8 mouse cellular contexts compared by ENCODE assay signal in genomic region chr4:45308046-45308445, GRCm38 (mm10). TPM values are rescaled to one million over a fixed set of nuclear protein-coding genes. Genes with fewer than 3 reads are reported as not detected.
DNase-seq lines count a peak whose midpoint lies in the region; ATAC-seq and TF ChIP-seq lines count a peak whose summit lies in the region.

No protein-coding gene starts in this region.

- H3K9ac ChIP-seq in hindbrain, postnatal 0 days (replicated peaks; ENCODE audit: low read length): no peak overlapping the region
- H3K9ac ChIP-seq in heart, embryonic 12.5 days: no peak overlapping the region

- no peaks in the 10 kb centered on the region for H3K9me3 ChIP-seq in hindbrain, postnatal 0 days (ENCODE audit: low read length)
- no peaks in the 10 kb centered on the region; the same call in 1 of the 2 replicates for H3K9me3 ChIP-seq in heart, embryonic 12.5 days (replicated peaks)

- H3K4me2 ChIP-seq in hindbrain, postnatal 0 days (ENCODE audit: low read depth, low read length): no peak overlapping the region
- H3K4me2 ChIP-seq in heart, embryonic 12.5 days: no peak overlapping the region

- H3K27me3 ChIP-seq in thymus, adult 2 months (ENCODE audit: control insufficient read depth, insufficient read depth, low read length): no peaks in the 10 kb centered on the region
- no peaks in the 10 kb centered on the region for H3K27me3 ChIP-seq in hindbrain, postnatal 0 days (ENCODE audit: insufficient read depth, low read length)
- no peaks in the 10 kb centered on the region for H3K27me3 ChIP-seq in heart, embryonic 12.5 days (replicated peaks)

- H3K27ac ChIP-seq in thymus, adult 2 months (ENCODE audit: control insufficient read depth, insufficient read depth, low read length): no peak overlapping the region
- no peak overlapping the region for H3K27ac ChIP-seq in hindbrain, postnatal 0 days
- no peak overlapping the region for H3K27ac ChIP-seq in heart, embryonic 12.5 days (ENCODE audit: poor library complexity, severe bottlenecking)

- TF ChIP-seq CTCF in thymus, adult 2 months (IDR thresholded peaks at IDR 0.05; ENCODE audit: borderline replicate concordance, control insufficient read depth, extremely low read depth, insufficient read depth, low read length, poor library complexity): 0 out of 2 replicates have a peak, but pooled peaks have one; percentile 19
- peak; percentile 78 for TF ChIP-seq CTCF in hindbrain, postnatal 0 days (IDR thresholded peaks at IDR 0.05; ENCODE audit: low read depth)

- H3K4me1 ChIP-seq in thymus, adult 2 months (replicated peaks; ENCODE audit: control insufficient read depth, insufficient read depth, low read length): no peaks in the 10 kb centered on the region
- no peaks in the 10 kb centered on the region for H3K4me1 ChIP-seq in hindbrain, postnatal 0 days (ENCODE audit: insufficient read depth, low read length)
- no peaks in the 10 kb centered on the region for H3K4me1 ChIP-seq in heart, embryonic 12.5 days (replicated peaks)

- no peak for TF ChIP-seq POLR2A in thymus, adult 2 months (IDR thresholded peaks at IDR 0.05; ENCODE audit: control insufficient read depth, extremely low read depth, insufficient read depth, low read length, poor library complexity)

- no peak overlapping the region for H3K4me3 ChIP-seq in thymus, adult 2 months (ENCODE audit: control insufficient read depth, insufficient read depth, low read length)
- no peak overlapping the region for H3K4me3 ChIP-seq in hindbrain, postnatal 0 days (ENCODE audit: low read length)
- H3K4me3 ChIP-seq in heart, embryonic 12.5 days: no peak overlapping the region

- ATAC-seq in hindbrain, postnatal 0 days: no peak
- ATAC-seq in heart, embryonic 12.5 days (ENCODE audit: insufficient number of reproducible peaks, low FRiP score): no peak

- 78% methylated on average over 11 of the region's 11 CpGs for WGBS in thymus, adult 2 months
- WGBS in hindbrain, postnatal 0 days: 29% methylated on average over 11 of the region's 11 CpGs
- 40% methylated on average over 11 of the region's 11 CpGs for WGBS in heart, embryonic 12.5 days

- DNase-seq in heart, postnatal 4 days: peak; percentile 27
- DNase-seq in heart, adult 9 months (ENCODE audit: low spot score in 2 of 2): no peak
- DNase-seq in thymus, adult 2 months: no peak
- no peak for DNase-seq in thymus, postnatal 14 days
- peak; percentile 53 for DNase-seq in hindbrain, postnatal 0 days (ENCODE audit: low spot score)
- DNase-seq in adipocyte (ENCODE audit: low spot score): no peak
- DNase-seq in thymus, postnatal 36 days: no peak

- H3K36me3 ChIP-seq in thymus, adult 2 months (ENCODE audit: control insufficient read depth, insufficient read depth, low read length): no peaks in the 10 kb centered on the region; the same call in 1 of the 2 replicates
- peaks cover 41% of the 10 kb centered on the region for H3K36me3 ChIP-seq in hindbrain, postnatal 0 days (ENCODE audit: insufficient read depth, low read length)
- peaks cover 76% of the 10 kb centered on the region for H3K36me3 ChIP-seq in heart, embryonic 12.5 days

RNA-seq across cellular contexts. Expression of gene Trmt10b, which starts 11.1 kb away (rescaled TPM):
- total RNA-seq in heart, postnatal 4 days (2021): 1 to 10 TPM; 3.7 to 4.2 TPM
- 3.0 and 3.8 TPM in 2 replicates for polyA plus RNA-seq in thymus, adult 2 months (2012; rRNA removed)
- 5.2 and 7.4 TPM in 2 replicates for total RNA-seq in hindbrain, postnatal 0 days (2014; rRNA removed)
- polyA plus RNA-seq in hindbrain, postnatal 0 days (2015; fragmentation: Nextera tagmentation; extraction: Ambion mirVana): 19.5 and 20.4 TPM in 2 replicates
- polyA plus RNA-seq in heart, embryonic 12.5 days (2016; fragmentation: Nextera tagmentation; extraction: Ambion mirVana): 9.3 and 10.1 TPM in 2 replicates

RNA-seq across cellular contexts. Expression of gene Dcaf10, which starts 33.9 kb away (rescaled TPM):
- 10 to 100 TPM; 21.9 to 24.3 TPM for total RNA-seq in heart, postnatal 4 days (2021)
- 23.5 and 36.2 TPM in 2 replicates for polyA plus RNA-seq in thymus, adult 2 months (2012; rRNA removed)
- total RNA-seq in hindbrain, postnatal 0 days (2014; rRNA removed): 44.1 and 46.7 TPM in 2 replicates
- polyA plus RNA-seq in hindbrain, postnatal 0 days (2015; fragmentation: Nextera tagmentation; extraction: Ambion mirVana): 9.6 and 9.8 TPM in 2 replicates
- polyA plus RNA-seq in heart, embryonic 12.5 days (2016; fragmentation: Nextera tagmentation; extraction: Ambion mirVana): 12.8 and 15.6 TPM in 2 replicates

RNA-seq across cellular contexts. Expression of gene Exosc3, which starts 34.5 kb away (rescaled TPM):
- 10 to 100 TPM; 11.0 to 17.7 TPM for total RNA-seq in heart, postnatal 4 days (2021)
- polyA plus RNA-seq in thymus, adult 2 months (2012; rRNA removed): 56.1 and 61.9 TPM in 2 replicates
- 21.9 and 26.2 TPM in 2 replicates for total RNA-seq in hindbrain, postnatal 0 days (2014; rRNA removed)
- polyA plus RNA-seq in hindbrain, postnatal 0 days (2015; fragmentation: Nextera tagmentation; extraction: Ambion mirVana): 25.1 and 26.0 TPM in 2 replicates
- polyA plus RNA-seq in heart, embryonic 12.5 days (2016; fragmentation: Nextera tagmentation; extraction: Ambion mirVana): 36.6 and 37.0 TPM in 2 replicates

Comparison
In these comparisons a context has a peak if more than half of its experiments do, and no peak if none do; other contexts are left out.
1. DNase-seq: peak in heart, postnatal 4 days (single experiment) and hindbrain, postnatal 0 days (single experiment); none in heart, adult 9 months (0 of 2), thymus, adult 2 months (single experiment), thymus, postnatal 14 days (single experiment), adipocyte (single experiment) and thymus, postnatal 36 days (0 of 2).